Mouse (Mus musculus) spleen, adult 2 months (tissue): ENCODE data around the gene Ahdc1.

Experiments used
- CTCF ChIP-seq: fragments of 200-500 bp; IDR thresholded peaks from 2 replicates; pipeline ENCODE4 v1.5.1; 2011; ENCODE audit warnings: mild to moderate bottlenecking, inconsistent platforms; ENCODE audit not compliant: insufficient read depth, insufficient read length, insufficient replicate concordance; ENCODE audit errors: extremely low read depth
- POLR2A ChIP-seq: fragments of 200-500 bp; IDR thresholded peaks from 2 replicates; pipeline ENCODE4 v1.6.1; 2011; ENCODE audit warnings: low read depth, low read length, inconsistent platforms

DNA sequence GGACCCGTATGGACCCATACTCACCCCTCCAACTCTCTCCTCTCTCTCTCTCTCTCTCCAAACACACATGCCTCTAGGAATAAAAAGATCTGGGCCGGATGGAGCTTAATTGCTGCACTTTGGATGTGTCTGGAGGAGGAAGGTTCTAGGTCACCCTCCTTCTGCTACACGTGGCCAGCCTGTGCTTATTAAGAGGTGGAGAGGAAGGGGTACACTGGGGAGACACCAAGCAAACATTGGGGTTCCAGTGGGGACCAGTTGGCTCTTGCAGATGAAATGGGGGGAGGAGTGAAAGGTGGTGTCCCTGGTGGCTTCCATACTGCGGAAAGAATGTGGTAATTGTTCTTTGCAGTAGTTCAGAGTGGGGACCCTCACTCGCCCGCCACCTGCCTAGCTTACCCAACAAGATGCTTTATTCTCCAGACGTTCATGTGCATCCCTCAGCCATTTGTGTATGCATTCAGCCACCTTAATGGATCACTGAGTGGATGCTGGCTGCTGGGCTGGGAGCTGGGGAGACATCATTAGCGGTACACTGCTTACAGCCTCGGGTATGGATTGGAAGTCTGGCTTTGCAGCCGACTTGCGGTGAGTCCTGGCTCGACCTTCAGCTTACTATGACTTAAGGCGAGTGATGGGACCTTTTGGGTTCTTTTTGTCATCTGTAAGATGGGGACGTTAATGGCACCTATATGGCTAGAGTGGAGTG, 104.8 kb downstream of the Ahdc1 start:
- TF ChIP-seq POLR2A (no peak), CTCF (no peak)
